Mouse (Mus musculus) spleen, postnatal 4 days (tissue): ENCODE measurements at regions not wholly inside any gene's neighbourhood (a gene's known extent, or its start where the extent isn't known, plus 50 kb on each side); places are given as distances from the start of the nearest gene placed in this dataset.

Experiments
- DNase-seq, 2 experiments: peaks; one replicate each; pipeline ENCODE4 v3.0.0; 2022; ENCODE audit warnings: low spot score in 2 of 2

- DNase-seq = no peak
These were observed 116.7 kb upstream of the Sulf2 start for GRCm38 (mm10) chr2:166272190-166272543.

- DNase-seq = no peak
These were observed 116.1 kb upstream of the Sulf2 start for GRCm38 (mm10) chr2:166271373-166272189.

GRCm38 (mm10) chr2:166270007-166270406 lies 114.5 kb upstream of the Sulf2 start:
- DNase-seq = no peak

GRCm38 (mm10) chr2:166266915-166267314 lies 111.5 kb upstream of the Sulf2 start:
- no peak for DNase-seq

- DNase-seq = no peak
These were observed 111.0 kb upstream of the Sulf2 start for GRCm38 (mm10) chr2:166266507-166266906.

GRCm38 (mm10) chr2:166264756-166265155 lies 109.3 kb upstream of the Sulf2 start:
- DNase-seq = no peak

GRCm38 (mm10) chr2:166261799-166262198 lies 106.3 kb upstream of the Sulf2 start:
- DNase-seq = no peak

GRCm38 (mm10) chr2:166261065-166261464 lies 105.6 kb upstream of the Sulf2 start:
- DNase-seq = no peak

GRCm38 (mm10) chr2:166258771-166259180 lies 103.3 kb upstream of the Sulf2 start:
- DNase-seq = no peak

- DNase-seq = no peak
These were observed 102.2 kb upstream of the Sulf2 start for GRCm38 (mm10) chr2:166257666-166258065.

GRCm38 (mm10) chr2:166256193-166256592 lies 100.7 kb upstream of the Sulf2 start:
- no peak for DNase-seq

- no peak for DNase-seq
These were observed 99.1 kb upstream of the Sulf2 start for GRCm38 (mm10) chr2:166254581-166254980.

GRCm38 (mm10) chr2:166252107-166252506 lies 96.6 kb upstream of the Sulf2 start:
- no peak for DNase-seq

- DNase-seq = no peak
These were observed 96.0 kb upstream of the Sulf2 start for GRCm38 (mm10) chr2:166251421-166251820.

- DNase-seq = no peak
These were observed 95.1 kb upstream of the Sulf2 start for GRCm38 (mm10) chr2:166250571-166250970.

- DNase-seq = no peak
These were observed 94.0 kb upstream of the Sulf2 start for GRCm38 (mm10) chr2:166249338-166249950.

- DNase-seq = no peak
These were observed 91.1 kb upstream of the Sulf2 start for GRCm38 (mm10) chr2:166246401-166247189.

GRCm38 (mm10) chr2:166245219-166245618 lies 89.8 kb upstream of the Sulf2 start:
- DNase-seq = no peak

GRCm38 (mm10) chr2:166242786-166243521 lies 87.5 kb upstream of the Sulf2 start:
- no peak for DNase-seq

GRCm38 (mm10) chr2:166241310-166241709 lies 85.8 kb upstream of the Sulf2 start:
- no peak for DNase-seq

- DNase-seq = no peak
These were observed 84.6 kb upstream of the Sulf2 start for GRCm38 (mm10) chr2:166240056-166240455.
